Mouse (Mus musculus): ENCODE results near the gene Nudt10. TPM values are rescaled to one million over a fixed set of nuclear protein-coding genes. Genes with fewer than 3 reads are reported as not detected.
"Not testable (repeated sequence)": the region's sequence is repeated elsewhere in the genome, so short reads cannot be mapped to it uniquely, and the experiment has no call there.

Gene Nudt10
- polyA plus RNA-seq (2017; shearing (Covaris generic)), result not detected

DNA sequence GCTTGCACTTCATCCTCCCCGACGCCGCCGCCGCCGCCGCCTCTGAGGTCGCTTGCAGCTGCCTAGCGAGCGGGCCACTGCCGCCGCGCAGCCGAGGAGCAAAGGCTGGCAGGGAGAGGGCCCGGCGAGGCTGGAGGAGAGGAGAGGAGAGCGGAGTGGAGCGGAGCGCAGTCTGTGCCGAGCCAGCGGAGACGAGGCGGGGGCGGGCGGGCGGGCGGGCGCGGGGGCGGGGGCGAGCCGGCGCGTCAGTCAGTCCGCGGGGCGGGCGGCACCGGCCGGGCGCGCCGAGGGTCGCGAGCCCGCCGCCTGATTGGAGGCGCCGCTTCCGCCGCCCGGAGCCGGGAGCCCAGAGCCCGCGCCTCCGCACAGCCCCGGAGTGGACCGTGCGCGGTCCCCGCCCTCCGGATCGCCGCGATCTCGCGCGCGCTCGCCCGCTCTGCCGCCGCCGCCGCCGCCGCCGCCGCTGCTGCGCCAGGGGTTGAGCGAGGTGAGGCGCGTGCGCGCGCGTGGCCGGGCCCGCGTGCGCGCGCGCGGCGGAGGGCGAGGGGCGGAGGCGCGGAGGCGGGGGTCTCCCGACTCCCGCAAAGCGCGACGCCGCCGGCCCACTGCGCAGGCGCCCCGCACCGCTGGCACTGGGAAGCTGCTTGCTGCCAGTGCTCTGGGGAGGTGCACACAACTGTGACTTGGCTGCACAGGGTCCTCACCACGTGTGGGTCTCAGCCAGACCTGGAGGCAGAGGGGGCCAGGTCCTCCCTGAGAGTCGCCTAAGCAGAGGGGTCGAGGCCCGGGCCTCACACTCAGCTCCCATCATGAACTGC lies at the start of gene Nudt10:
TSS of gene Nudt10 (minus strand) at position 193 of the 818 bp plus-strand sequence.
- ATAC-seq, result not testable (repeated sequence)

GRCm38 (mm10) chrX:6172136-6172822 lies 536 bp downstream of the Nudt10 start:
- not testable (repeated sequence) for ATAC-seq

DNA sequence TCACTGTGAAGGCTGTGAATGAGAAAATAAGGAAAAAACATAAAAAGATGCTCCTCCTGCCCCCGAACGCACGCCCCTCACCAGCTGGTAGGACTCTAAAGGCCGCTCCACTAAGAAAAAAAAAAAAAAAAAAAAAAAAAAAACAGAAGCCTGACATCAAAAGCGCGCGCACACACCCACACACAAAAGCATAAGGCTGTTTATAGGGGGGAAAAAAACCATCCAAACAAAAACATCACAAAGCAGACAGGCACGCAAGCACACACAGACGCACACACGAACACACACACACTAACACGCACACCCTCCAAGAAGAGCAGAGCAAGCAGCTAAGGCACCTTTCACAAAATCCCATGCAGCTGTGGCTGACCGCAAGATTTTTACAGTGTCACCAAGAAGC lies 1.1 kb downstream of the Nudt10 start:
- no peak for ATAC-seq

Other genes with a start within 250 kb of the Nudt10 start
- not detected for gene Nudt11, start 125.6 kb downstream of the Nudt10 start, polyA plus RNA-seq (2017; shearing (Covaris generic))
- gene AU022751, start 89.6 kb downstream of the Nudt10 start, polyA plus RNA-seq (2017; shearing (Covaris generic)), result not detected
- gene Bmp15, start 147.7 kb upstream of the Nudt10 start, polyA plus RNA-seq (2017; shearing (Covaris generic)), result not detected
- under 1 TPM in 1 of 3 experiments, not detected in 2; 0.11 TPM for gene Shroom4, start 226.8 kb upstream of the Nudt10 start, polyA plus RNA-seq (2017; shearing (Covaris generic))